Mouse (Mus musculus) midbrain, embryonic 15.5 days (tissue): ENCODE data around the gene Scarb2. TPM values are rescaled to one million over a fixed set of nuclear protein-coding genes. Genes with fewer than 3 reads are reported as not detected.

Source experiments
- ATAC-seq: fragments of 200-750 bp; cut with Nextera tagmentation; replicated peaks from 2 replicates; pipeline ENCODE4 v1.8.0; 2017; ENCODE audit warnings: moderate TSS enrichment
- H3K27ac ChIP-seq: fragments of 300-500 bp; sonication (generic); 2 replicates; pipeline ENCODE4 v1.5.1; 2015; ENCODE audit warnings: mild to moderate bottlenecking, inconsistent platforms
- H3K27me3 ChIP-seq: fragments of 300-500 bp; sonication (generic); replicated peaks from 2 replicates; pipeline ENCODE4 v1.6.1; 2015; ENCODE audit warnings: inconsistent platforms
- H3K36me3 ChIP-seq: fragments of 300-500 bp; sonication (generic); replicated peaks from 2 replicates; pipeline ENCODE4 v1.6.1; 2015; ENCODE audit warnings: inconsistent platforms
- H3K4me1 ChIP-seq: fragments of 300-500 bp; sonication (generic); 2 replicates; pipeline ENCODE4 v1.6.1; 2015; ENCODE audit warnings: inconsistent platforms
- H3K4me2 ChIP-seq: fragments of 300-500 bp; sonication (generic); 2 replicates; pipeline ENCODE4 v1.6.1; 2015; ENCODE audit warnings: inconsistent platforms, mild to moderate bottlenecking, moderate library complexity
- H3K4me3 ChIP-seq: fragments of 300-500 bp; sonication (generic); 2 replicates; pipeline ENCODE4 v1.5.1; 2015; ENCODE audit warnings: mild to moderate bottlenecking, inconsistent platforms
- H3K9ac ChIP-seq: fragments of 300-500 bp; sonication (generic); 2 replicates; pipeline ENCODE4 v1.6.1; 2015; ENCODE audit warnings: mild to moderate bottlenecking, inconsistent platforms
- H3K9me3 ChIP-seq: fragments of 300-500 bp; sonication (generic); 2 replicates; pipeline ENCODE4 v1.6.1; 2016; ENCODE audit warnings: inconsistent platforms
- WGBS: fragments of 180-500 bp; shearing (Covaris S2); methylation state at CpG from one replicate; pipeline ENCODE4 v1.1.7; 2015; ENCODE audit warnings: mixed read lengths; 5-methylcytosine and 5-hydroxymethylcytosine counted together
- polyA plus RNA-seq: library from polyadenylated mRNA; unstranded; fragments of >200 nt; fragmentation: Nextera tagmentation; extraction: Ambion mirVana; gene quantifications from 2 replicates; pipeline ENCODE4 v1.2.1, GENCODE M21; 2015

The Scarb2 gene
- polyA plus RNA-seq, 1 experiment from 2014 or later, result 24.4 TPM

GRCm38 (mm10) chr5:92505402-92505865, 1.2 kb downstream of the Scarb2 start:
- Histone ChIP-seq H3K27me3 (no peaks in the 10 kb centered on the region), H3K4me2 (peak overlapping the region; percentile 50), H3K4me1 (peaks cover 30% of the 10 kb centered on the region), H3K9me3 (no peaks in the 10 kb centered on the region), H3K4me3 (peak overlapping the region; percentile 93), H3K36me3 (no peaks in the 10 kb centered on the region), H3K27ac (peak overlapping the region; percentile 99), H3K9ac (peak overlapping the region; percentile 97)
- WGBS, result under 1% methylated on average over 47 of the region's 48 CpGs
- ATAC-seq, result peak; percentile 97

GRCm38 (mm10) chr5:92504676-92505400, 1.8 kb downstream of the Scarb2 start:
- Histone ChIP-seq H3K27ac (peak overlapping the region; percentile 99), H3K4me2 (peak overlapping the region; percentile 50), H3K4me1 (peaks cover 30% of the 10 kb centered on the region), H3K9me3 (no peaks in the 10 kb centered on the region), H3K27me3 (no peaks in the 10 kb centered on the region), H3K4me3 (peak overlapping the region; percentile 93), H3K36me3 (no peaks in the 10 kb centered on the region), H3K9ac (peak overlapping the region; percentile 97)
- WGBS, result under 1% methylated on average over 35 of the region's 35 CpGs
- ATAC-seq, result peak; percentile 86

GRCm38 (mm10) chr5:92503856-92504618, 2.6 kb downstream of the Scarb2 start:
- peak overlapping the region; percentile 50 for H3K4me2 ChIP-seq
- no peak for ATAC-seq

GRCm38 (mm10) chr5:92503356-92503847, 3.2 kb downstream of the Scarb2 start:
- Histone ChIP-seq H3K27ac (0 out of 2 replicates have a peak overlapping the region, but pooled peaks have one; percentile 99), H3K36me3 (no peaks in the 10 kb centered on the region), H3K4me2 (peak overlapping the region; percentile 50), H3K4me3 (peak overlapping the region; percentile 93), H3K27me3 (no peaks in the 10 kb centered on the region), H3K9me3 (no peaks in the 10 kb centered on the region), H3K4me1 (peaks cover 42% of the 10 kb centered on the region), H3K9ac (peak overlapping the region; percentile 97)
- no peak for ATAC-seq
- 84% methylated on average over 9 of the region's 9 CpGs for WGBS

More at GRCm38 (mm10) chr5:92503856-92504618, 2.6 kb downstream of the Scarb2 start:
- peaks cover 35% of the 10 kb centered on the region for H3K4me1 ChIP-seq
- no peaks in the 10 kb centered on the region for H3K27me3 ChIP-seq
- 28% methylated on average over 7 of the region's 7 CpGs for WGBS
- peak overlapping the region; percentile 97 for H3K9ac ChIP-seq
- H3K9me3 ChIP-seq, result no peaks in the 10 kb centered on the region
- peak overlapping the region; percentile 99 for H3K27ac ChIP-seq
- peak overlapping the region; percentile 93 for H3K4me3 ChIP-seq
- no peaks in the 10 kb centered on the region for H3K36me3 ChIP-seq

- H3K36me3 ChIP-seq, result no peaks in the 10 kb centered on the region
- no peak for ATAC-seq
- 77% methylated on average over 3 of the region's 3 CpGs for WGBS
- peaks cover 36% of the 10 kb centered on the region for H3K4me1 ChIP-seq
- H3K9ac ChIP-seq, result no peak overlapping the region
- H3K27ac ChIP-seq, result no peak overlapping the region
- no peaks in the 10 kb centered on the region for H3K27me3 ChIP-seq
- no peak overlapping the region for H3K4me2 ChIP-seq
- no peak overlapping the region for H3K4me3 ChIP-seq
- H3K9me3 ChIP-seq, result no peaks in the 10 kb centered on the region
These were observed 7.3 kb downstream of the Scarb2 start for GRCm38 (mm10) chr5:92499378-92499777.

- H3K9me3 ChIP-seq, result no peaks in the 10 kb centered on the region
- H3K4me1 ChIP-seq, result peaks cover 33% of the 10 kb centered on the region
- WGBS, result 32% methylated on average over 5 of the region's 5 CpGs
- H3K27ac ChIP-seq, result no peak overlapping the region
- no peak overlapping the region for H3K4me3 ChIP-seq
- H3K36me3 ChIP-seq, result no peaks in the 10 kb centered on the region
- 0 out of 2 replicates have a peak, but pooled peaks have one; percentile 21 for ATAC-seq
- H3K27me3 ChIP-seq, result no peaks in the 10 kb centered on the region
- H3K9ac ChIP-seq, result no peak overlapping the region
- H3K4me2 ChIP-seq, result no peak overlapping the region
These were observed 8.0 kb downstream of the Scarb2 start for GRCm38 (mm10) chr5:92498661-92499060.

GRCm38 (mm10) chr5:92498225-92498624, 8.4 kb downstream of the Scarb2 start:
- 91% methylated on average over 3 of the region's 3 CpGs for WGBS
- no peak overlapping the region for H3K9ac ChIP-seq
- H3K4me3 ChIP-seq, result no peak overlapping the region
- peaks cover 30% of the 10 kb centered on the region for H3K4me1 ChIP-seq
- ATAC-seq, result no peak
- H3K36me3 ChIP-seq, result no peaks in the 10 kb centered on the region
- H3K9me3 ChIP-seq, result no peaks in the 10 kb centered on the region
- H3K4me2 ChIP-seq, result no peak overlapping the region
- no peaks in the 10 kb centered on the region for H3K27me3 ChIP-seq
- no peak overlapping the region for H3K27ac ChIP-seq

- no peaks in the 10 kb centered on the region for H3K27me3 ChIP-seq
- H3K4me1 ChIP-seq, result peaks cover 18% of the 10 kb centered on the region
- no peaks in the 10 kb centered on the region for H3K9me3 ChIP-seq
- no peak overlapping the region for H3K27ac ChIP-seq
- no peak for ATAC-seq
- WGBS, result 88% methylated on average over 7 of the region's 7 CpGs
- H3K36me3 ChIP-seq, result no peaks in the 10 kb centered on the region
- no peak overlapping the region for H3K4me2 ChIP-seq
- no peak overlapping the region for H3K9ac ChIP-seq
- no peak overlapping the region for H3K4me3 ChIP-seq
These were observed 10.7 kb downstream of the Scarb2 start for GRCm38 (mm10) chr5:92495771-92496409.

GRCm38 (mm10) chr5:92495291-92495690, 11.3 kb downstream of the Scarb2 start:
- Histone ChIP-seq H3K9me3 (no peaks in the 10 kb centered on the region), H3K4me3 (no peak overlapping the region), H3K9ac (no peak overlapping the region), H3K4me1 (peaks cover 18% of the 10 kb centered on the region), H3K4me2 (no peak overlapping the region), H3K36me3 (no peaks in the 10 kb centered on the region), H3K27ac (no peak overlapping the region), H3K27me3 (no peaks in the 10 kb centered on the region)
- WGBS, result 54% methylated on average over 4 of the region's 4 CpGs
- ATAC-seq, result no peak

- ATAC-seq, result no peak
- H3K27me3 ChIP-seq, result no peaks in the 10 kb centered on the region
- H3K9me3 ChIP-seq, result no peaks in the 10 kb centered on the region
- 63% methylated on average over 7 of the region's 7 CpGs for WGBS
- H3K36me3 ChIP-seq, result no peaks in the 10 kb centered on the region
- H3K9ac ChIP-seq, result no peak overlapping the region
- H3K4me2 ChIP-seq, result no peak overlapping the region
- H3K4me3 ChIP-seq, result no peak overlapping the region
- H3K4me1 ChIP-seq, result peaks cover 7% of the 10 kb centered on the region; the same call in 1 of the 2 replicates
- H3K27ac ChIP-seq, result no peak overlapping the region
These were observed 13.2 kb downstream of the Scarb2 start for GRCm38 (mm10) chr5:92493423-92493822.

- no peaks in the 10 kb centered on the region for H3K36me3 ChIP-seq
- H3K9me3 ChIP-seq, result no peaks in the 10 kb centered on the region
- no peak for ATAC-seq
- H3K27ac ChIP-seq, result no peak overlapping the region
- H3K4me2 ChIP-seq, result no peak overlapping the region
- peaks cover 4% of the 10 kb centered on the region; the same call in 1 of the 2 replicates for H3K4me1 ChIP-seq
- H3K4me3 ChIP-seq, result no peak overlapping the region
- H3K9ac ChIP-seq, result no peak overlapping the region
- WGBS, result 79% methylated on average over 4 of the region's 4 CpGs
- no peaks in the 10 kb centered on the region for H3K27me3 ChIP-seq
These were observed 15.9 kb downstream of the Scarb2 start for GRCm38 (mm10) chr5:92490779-92491178.

GRCm38 (mm10) chr5:92490304-92490703, 16.3 kb downstream of the Scarb2 start:
- no peak for ATAC-seq
- 87% methylated on average over 3 of the region's 3 CpGs for WGBS
- Histone ChIP-seq H3K9ac (no peak overlapping the region), H3K4me2 (no peak overlapping the region), H3K9me3 (no peaks in the 10 kb centered on the region), H3K27ac (no peak overlapping the region), H3K4me1 (peaks cover 4% of the 10 kb centered on the region; the same call in 1 of the 2 replicates), H3K36me3 (no peaks in the 10 kb centered on the region), H3K4me3 (no peak overlapping the region), H3K27me3 (no peaks in the 10 kb centered on the region)
